Mouse (Mus musculus) testis, adult 2 months (tissue): Measurements from ENCODE around the gene Gria4.

Experiments used
- CTCF ChIP-seq: fragments of 200-500 bp; IDR thresholded peaks from 2 replicates; pipeline ENCODE4 v1.5.1; 2012; ENCODE audit warnings: low read depth, mild to moderate bottlenecking, inconsistent platforms, low read length, moderate library complexity; ENCODE audit not compliant: control insufficient read depth, insufficient read depth, insufficient replicate concordance
- POLR2A ChIP-seq: fragments of 200-500 bp; IDR thresholded peaks from 2 replicates; pipeline ENCODE4 v1.6.1; 2012; ENCODE audit warnings: low read depth, mild to moderate bottlenecking, inconsistent platforms, low read length, moderate library complexity; ENCODE audit not compliant: control insufficient read depth

- TF ChIP-seq POLR2A = no peak
- TF ChIP-seq CTCF = no peak
Measured at GRCm38 (mm10) chr9:4513796-4514562, 282.1 kb downstream of the Gria4 start.
